Mouse (Mus musculus) kidney, embryonic 14.5 days (tissue): ENCODE measurements at regions not wholly inside any gene's neighbourhood (a gene's known extent, or its start where the extent isn't known, plus 50 kb on each side); places are given as distances from the start of the nearest gene placed in this dataset.

Source experiments
- ATAC-seq: fragments of 200-750 bp; cut with Nextera tagmentation; 2 replicates; pipeline ENCODE4 v1.8.0; 2017; ENCODE audit warnings: moderate number of reproducible peaks, mild to moderate bottlenecking, moderate TSS enrichment, moderate library complexity; ENCODE audit not compliant: low FRiP score, low TSS enrichment
- H3K27ac ChIP-seq: fragments of 300-500 bp; sonication (generic); 2 replicates; pipeline ENCODE4 v1.5.1; 2014; ENCODE audit warnings: low read depth, mild to moderate bottlenecking, low read length, moderate library complexity, mixed read lengths
- H3K27me3 ChIP-seq: fragments of 300-500 bp; sonication (generic); 2 replicates; pipeline ENCODE4 v1.6.1; 2014; ENCODE audit warnings: mild to moderate bottlenecking, low read length; ENCODE audit not compliant: control insufficient read depth, insufficient read depth
- H3K36me3 ChIP-seq: fragments of 300-500 bp; sonication (generic); 2 replicates; pipeline ENCODE4 v1.6.1; 2014; ENCODE audit warnings: low read length, mixed read lengths; ENCODE audit not compliant: control insufficient read depth, insufficient read depth
- H3K4me1 ChIP-seq: fragments of 300-500 bp; sonication (generic); 2 replicates; pipeline ENCODE4 v1.6.1; 2014; ENCODE audit warnings: low read length, mixed read lengths; ENCODE audit not compliant: control insufficient read depth, insufficient read depth
- H3K4me2 ChIP-seq: fragments of 300-500 bp; sonication (generic); replicated peaks from 2 replicates; pipeline ENCODE4 v1.6.1; 2014; ENCODE audit warnings: low read depth, mild to moderate bottlenecking, low read length
- H3K4me3 ChIP-seq: fragments of 300-500 bp; sonication (generic); 2 replicates; pipeline ENCODE4 v1.5.1; 2014; ENCODE audit warnings: mild to moderate bottlenecking, low read length
- H3K9ac ChIP-seq: fragments of 300-500 bp; sonication (generic); 2 replicates; pipeline ENCODE4 v1.6.1; 2014; ENCODE audit warnings: low read depth, mild to moderate bottlenecking, low read length, moderate library complexity
- H3K9me3 ChIP-seq: fragments of 300-500 bp; sonication (generic); 2 replicates; pipeline ENCODE4 v1.6.1; 2016; ENCODE audit warnings: low read length; ENCODE audit not compliant: control insufficient read depth
- WGBS: fragments of 180-500 bp; shearing (Covaris S2); extraction: QIAGEN DNeasy Blood & Tissue Kit; methylation state at CpG from one replicate; pipeline ENCODE4 v1.1.7; 2014; 5-methylcytosine and 5-hydroxymethylcytosine counted together

GRCm38 (mm10) chr1:12285551-12285950 is 871.6 kb downstream of the A830018L16Rik start:
- no peaks in the 10 kb centered on the region for H3K27me3 ChIP-seq
- H3K9ac ChIP-seq: no peak overlapping the region
- no peak overlapping the region for H3K27ac ChIP-seq
- H3K9me3 ChIP-seq: no peaks in the 10 kb centered on the region
- no peaks in the 10 kb centered on the region for H3K4me1 ChIP-seq
- 45% methylated on average over 6 of the region's 6 CpGs for WGBS
- no peak overlapping the region for H3K4me3 ChIP-seq
- no peak for ATAC-seq
- no peak overlapping the region for H3K4me2 ChIP-seq
- H3K36me3 ChIP-seq: no peaks in the 10 kb centered on the region

GRCm38 (mm10) chr1:12286026-12286425 is 872.1 kb downstream of the A830018L16Rik start:
- no peaks in the 10 kb centered on the region for H3K4me1 ChIP-seq
- H3K27ac ChIP-seq: no peak overlapping the region
- H3K36me3 ChIP-seq: no peaks in the 10 kb centered on the region
- ATAC-seq: no peak
- H3K9ac ChIP-seq: no peak overlapping the region
- no peak overlapping the region for H3K4me2 ChIP-seq
- no peaks in the 10 kb centered on the region for H3K9me3 ChIP-seq
- H3K27me3 ChIP-seq: no peaks in the 10 kb centered on the region
- no peak overlapping the region for H3K4me3 ChIP-seq
- WGBS: 71% methylated on average over 3 of the region's 3 CpGs

- H3K27ac ChIP-seq: no peak overlapping the region
- H3K27me3 ChIP-seq: no peaks in the 10 kb centered on the region
- no peak overlapping the region for H3K9ac ChIP-seq
- no peaks in the 10 kb centered on the region for H3K4me1 ChIP-seq
- H3K9me3 ChIP-seq: no peaks in the 10 kb centered on the region
- WGBS: 71% methylated on average over 3 of the region's 3 CpGs
- no peak for ATAC-seq
- H3K36me3 ChIP-seq: no peaks in the 10 kb centered on the region
- no peak overlapping the region for H3K4me2 ChIP-seq
- no peak overlapping the region for H3K4me3 ChIP-seq
These were observed 874.6 kb downstream of the A830018L16Rik start for GRCm38 (mm10) chr1:12288521-12288920.

GRCm38 (mm10) chr1:12291787-12292186 is 877.9 kb downstream of the A830018L16Rik start:
- no peak for ATAC-seq
- Histone ChIP-seq H3K36me3 (no peaks in the 10 kb centered on the region), H3K9me3 (no peaks in the 10 kb centered on the region), H3K27me3 (no peaks in the 10 kb centered on the region), H3K4me3 (no peak overlapping the region), H3K9ac (no peak overlapping the region), H3K27ac (no peak overlapping the region), H3K4me2 (no peak overlapping the region), H3K4me1 (no peaks in the 10 kb centered on the region)
- WGBS: 69% methylated on average over 1 of the region's 1 CpGs

GRCm38 (mm10) chr1:12318029-12318428 is 904.1 kb downstream of the A830018L16Rik start:
- H3K4me3 ChIP-seq: no peak overlapping the region
- H3K4me2 ChIP-seq: no peak overlapping the region
- no peaks in the 10 kb centered on the region for H3K27me3 ChIP-seq
- no peak overlapping the region for H3K9ac ChIP-seq
- no peak overlapping the region for H3K27ac ChIP-seq
- no peaks in the 10 kb centered on the region for H3K9me3 ChIP-seq
- H3K4me1 ChIP-seq: no peaks in the 10 kb centered on the region
- 91% methylated on average over 2 of the region's 2 CpGs for WGBS
- no peak for ATAC-seq
- no peaks in the 10 kb centered on the region for H3K36me3 ChIP-seq

GRCm38 (mm10) chr1:12334186-12334585 is 920.3 kb downstream of the A830018L16Rik start:
- 92% methylated on average over 4 of the region's 4 CpGs for WGBS
- no peak overlapping the region for H3K4me3 ChIP-seq
- H3K9ac ChIP-seq: no peak overlapping the region
- ATAC-seq: no peak
- H3K9me3 ChIP-seq: no peaks in the 10 kb centered on the region
- H3K27ac ChIP-seq: no peak overlapping the region
- no peaks in the 10 kb centered on the region for H3K4me1 ChIP-seq
- no peaks in the 10 kb centered on the region for H3K27me3 ChIP-seq
- H3K4me2 ChIP-seq: no peak overlapping the region
- no peaks in the 10 kb centered on the region for H3K36me3 ChIP-seq

GRCm38 (mm10) chr1:12344726-12345438 is 931.0 kb downstream of the A830018L16Rik start:
- no peak overlapping the region for H3K27ac ChIP-seq
- WGBS: 90% methylated on average over 10 of the region's 10 CpGs

GRCm38 (mm10) chr1:12345439-12345819 is 931.5 kb downstream of the A830018L16Rik start:
- no peaks in the 10 kb centered on the region for H3K36me3 ChIP-seq
- H3K9me3 ChIP-seq: no peaks in the 10 kb centered on the region
- no peak overlapping the region for H3K4me3 ChIP-seq
- WGBS: 74% methylated on average over 3 of the region's 3 CpGs
- H3K4me2 ChIP-seq: no peak overlapping the region
- H3K27me3 ChIP-seq: no peaks in the 10 kb centered on the region
- no peaks in the 10 kb centered on the region for H3K4me1 ChIP-seq
- no peak overlapping the region for H3K9ac ChIP-seq
- no peak for ATAC-seq
- H3K27ac ChIP-seq: no peak overlapping the region

More at GRCm38 (mm10) chr1:12344726-12345438, 931.0 kb downstream of the A830018L16Rik start:
- Histone ChIP-seq H3K9me3 (no peaks in the 10 kb centered on the region), H3K27me3 (no peaks in the 10 kb centered on the region), H3K4me3 (no peak overlapping the region), H3K36me3 (no peaks in the 10 kb centered on the region), H3K4me2 (no peak overlapping the region), H3K4me1 (no peaks in the 10 kb centered on the region), H3K9ac (no peak overlapping the region)
- no peak for ATAC-seq

- Histone ChIP-seq H3K4me1 (no peaks in the 10 kb centered on the region), H3K36me3 (no peaks in the 10 kb centered on the region), H3K4me3 (no peak overlapping the region), H3K9ac (no peak overlapping the region), H3K4me2 (no peak overlapping the region), H3K27ac (no peak overlapping the region), H3K9me3 (peaks cover 8% of the 10 kb centered on the region; the same call in 1 of the 2 replicates), H3K27me3 (no peaks in the 10 kb centered on the region)
- ATAC-seq: no peak
These were observed 940.6 kb downstream of the A830018L16Rik start for GRCm38 (mm10) chr1:12354531-12354930.
